Mouse (Mus musculus) testis, adult 2 months (tissue): ENCODE measurements around the gene Aip. TPM values are rescaled to one million over a fixed set of nuclear protein-coding genes. Genes with fewer than 3 reads are reported as not detected.
"Not testable (repeated sequence)": the region's sequence is repeated elsewhere in the genome, so short reads cannot be mapped to it uniquely, and the experiment has no call there.

Experiments used
- H3K27ac ChIP-seq: fragments of 200-500 bp; 2 replicates; pipeline ENCODE4 v1.5.1; 2012; ENCODE audit warnings: low read depth, low read length; ENCODE audit not compliant: control insufficient read depth, insufficient read depth
- H3K27me3 ChIP-seq: fragments of 200-500 bp; 2 replicates; pipeline ENCODE4 v1.6.1; 2012; ENCODE audit warnings: mild to moderate bottlenecking, low read length, moderate library complexity; ENCODE audit not compliant: control insufficient read depth, insufficient read depth
- H3K36me3 ChIP-seq: fragments of 200-500 bp; 2 replicates; pipeline ENCODE4 v1.6.1; 2012; ENCODE audit warnings: mild to moderate bottlenecking, low read length; ENCODE audit not compliant: control insufficient read depth, insufficient read depth
- H3K4me1 ChIP-seq: fragments of 200-500 bp; 2 replicates; pipeline ENCODE4 v1.6.1; 2012; ENCODE audit warnings: low read length; ENCODE audit not compliant: control insufficient read depth, insufficient read depth
- H3K4me3 ChIP-seq: fragments of 200-500 bp; 2 replicates; pipeline ENCODE4 v1.5.1; 2012; ENCODE audit warnings: low read depth, mild to moderate bottlenecking, low read length, moderate library complexity, mixed read lengths; ENCODE audit not compliant: control insufficient read depth
- CTCF ChIP-seq: fragments of 200-500 bp; IDR thresholded peaks from 2 replicates; pipeline ENCODE4 v1.5.1; 2012; ENCODE audit warnings: low read depth, mild to moderate bottlenecking, inconsistent platforms, low read length, moderate library complexity; ENCODE audit not compliant: control insufficient read depth, insufficient read depth, insufficient replicate concordance
- POLR2A ChIP-seq: fragments of 200-500 bp; IDR thresholded peaks from 2 replicates; pipeline ENCODE4 v1.6.1; 2012; ENCODE audit warnings: low read depth, mild to moderate bottlenecking, inconsistent platforms, low read length, moderate library complexity; ENCODE audit not compliant: control insufficient read depth
- polyA plus RNA-seq: library from polyadenylated mRNA; depleted of rRNA; stranded (reverse); fragments of >200 nt; gene quantifications from 2 replicates; pipeline ENCODE4 v1.2.3, GENCODE M21; 2012; rRNA removed

The Aip gene
- polyA plus RNA-seq, 1 experiment = 21.0 TPM

DNA sequence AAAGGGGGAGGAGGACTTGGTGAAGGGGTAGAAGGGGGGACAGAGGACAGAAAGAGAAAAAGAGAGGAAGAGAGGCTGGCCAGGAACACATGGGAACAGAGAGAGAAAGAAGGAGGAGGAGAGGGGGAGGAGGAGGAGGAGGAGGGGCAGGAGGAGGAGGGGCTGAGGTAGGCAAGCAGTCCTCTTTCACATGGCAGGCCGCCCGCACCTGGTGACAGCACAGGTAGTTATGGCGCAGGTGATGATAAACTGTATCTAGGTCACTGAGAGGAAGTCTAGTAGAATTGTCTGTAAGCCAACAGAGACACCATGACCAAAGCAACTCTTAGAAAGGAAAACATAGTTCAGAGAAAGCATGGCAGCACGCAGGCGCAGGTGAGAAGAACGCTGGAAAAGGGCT is 54.3 kb downstream of the Aip start:
- no peaks in the 10 kb centered on the region for H3K27me3 ChIP-seq
- H3K27ac ChIP-seq = no peak overlapping the region
- no peak for TF ChIP-seq POLR2A
- TF ChIP-seq CTCF = no peak
- peaks cover 2% of the 10 kb centered on the region; the same call in 1 of the 2 replicates for H3K4me1 ChIP-seq
- H3K4me3 ChIP-seq = no peak overlapping the region
- H3K36me3 ChIP-seq = no peaks in the 10 kb centered on the region

DNA sequence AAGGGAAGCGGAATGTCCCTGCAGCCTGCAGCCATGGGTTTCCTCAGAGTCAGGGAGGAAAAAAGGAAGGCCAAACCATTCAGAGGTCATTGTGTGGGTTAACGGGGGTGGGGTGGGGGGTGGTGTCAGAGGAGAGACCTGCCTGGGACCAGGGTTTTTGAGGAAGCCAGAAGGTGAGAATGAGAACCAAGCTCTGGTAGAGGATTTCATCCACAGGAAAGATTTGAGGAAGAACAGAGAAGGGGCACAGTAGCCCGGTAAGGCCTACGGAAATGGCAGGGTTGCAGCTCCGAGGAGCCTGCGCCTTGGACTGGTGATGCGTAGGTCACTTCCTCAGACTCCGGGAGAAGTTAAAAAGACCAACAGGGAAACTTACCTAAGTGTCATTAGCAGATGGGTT is 54.9 kb downstream of the Aip start:
- no peaks in the 10 kb centered on the region for H3K36me3 ChIP-seq
- H3K4me1 ChIP-seq = peaks cover 2% of the 10 kb centered on the region; the same call in 1 of the 2 replicates
- no peak overlapping the region for H3K4me3 ChIP-seq
- TF ChIP-seq CTCF = no peak
- TF ChIP-seq POLR2A = no peak
- no peak overlapping the region for H3K27ac ChIP-seq
- H3K27me3 ChIP-seq = no peaks in the 10 kb centered on the region

DNA sequence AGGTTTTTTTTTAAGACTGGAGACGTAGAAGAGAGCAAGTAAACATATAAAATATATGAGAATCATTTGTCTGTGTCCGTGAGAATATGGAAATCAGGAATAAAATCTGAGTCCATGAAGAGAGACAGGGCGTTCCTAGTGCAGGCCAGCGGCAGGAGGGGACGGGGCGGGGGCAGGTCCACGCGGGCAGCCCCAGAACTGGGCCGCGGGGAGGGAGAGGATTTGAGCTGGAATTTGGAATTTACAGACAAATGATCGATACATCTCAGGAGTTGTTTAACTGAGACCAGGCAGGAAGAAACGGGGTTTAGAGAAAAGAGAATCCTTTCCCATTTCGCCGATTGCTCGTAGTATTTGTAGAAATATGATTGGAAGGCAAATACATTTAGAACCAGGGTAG is 55.3 kb downstream of the Aip start:
- H3K36me3 ChIP-seq = no peaks in the 10 kb centered on the region
- TF ChIP-seq CTCF = no peak
- no peak for TF ChIP-seq POLR2A
- H3K4me3 ChIP-seq = no peak overlapping the region
- no peaks in the 10 kb centered on the region for H3K27me3 ChIP-seq
- H3K4me1 ChIP-seq = peaks cover 2% of the 10 kb centered on the region; the same call in 1 of the 2 replicates
- no peak overlapping the region for H3K27ac ChIP-seq

DNA sequence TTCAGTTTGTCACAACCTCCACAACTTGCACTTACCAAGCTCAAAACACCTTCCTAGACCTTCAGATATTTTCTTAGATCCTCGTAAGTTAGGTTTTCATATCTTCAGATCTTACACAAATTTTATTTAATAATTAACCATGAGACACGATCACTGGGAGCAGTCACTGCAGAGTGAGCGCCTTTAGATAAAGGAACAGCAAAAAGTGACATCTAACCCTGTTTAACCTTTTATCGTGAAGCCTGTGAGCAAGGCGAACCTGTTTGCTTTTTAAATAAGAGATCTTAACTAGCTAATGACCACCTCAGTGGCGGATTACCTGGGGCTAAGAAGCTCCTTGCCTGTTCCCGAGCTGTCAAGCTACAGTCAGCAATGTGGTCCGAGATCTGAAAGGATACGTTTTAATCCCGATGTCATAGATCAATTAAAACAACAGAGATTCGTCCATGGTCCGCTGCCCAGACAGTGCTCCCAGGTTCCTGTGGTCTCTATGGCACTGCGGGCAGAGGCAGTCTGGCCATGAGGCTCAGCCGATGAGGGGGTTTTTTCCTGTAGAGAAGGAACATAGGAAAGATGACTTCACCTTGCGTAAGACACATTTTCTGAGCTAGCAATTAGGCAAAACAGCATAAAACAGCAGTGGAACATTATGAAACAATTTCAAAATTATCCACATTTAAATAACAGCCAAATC is 56.8 kb downstream of the Aip start:
- Histone ChIP-seq H3K27ac (no peak overlapping the region), H3K36me3 (no peaks in the 10 kb centered on the region), H3K4me3 (no peak overlapping the region), H3K4me1 (peaks cover 2% of the 10 kb centered on the region; the same call in 1 of the 2 replicates), H3K27me3 (no peaks in the 10 kb centered on the region)
- TF ChIP-seq POLR2A (no peak), CTCF (no peak)

DNA sequence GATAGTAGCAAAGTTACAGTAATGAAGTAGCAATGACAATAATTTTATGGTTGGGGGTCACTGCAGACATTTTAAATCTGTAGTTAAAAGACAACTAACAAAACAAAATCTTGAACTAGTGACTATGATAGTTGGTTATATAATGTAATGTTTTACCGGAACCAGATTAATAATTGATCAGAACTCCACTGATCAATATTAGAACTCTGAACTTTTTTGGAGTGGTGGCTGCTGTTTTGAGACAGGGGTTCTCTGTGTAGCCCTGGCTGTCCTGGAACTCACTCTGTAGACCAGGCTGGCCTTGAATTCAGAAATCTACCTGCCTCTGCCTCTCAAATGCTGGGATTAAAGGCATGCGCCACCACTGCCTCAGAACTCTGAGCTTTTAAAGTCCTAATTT is 57.4 kb downstream of the Aip start:
- H3K27ac ChIP-seq, H3K36me3 ChIP-seq, H3K4me3 ChIP-seq, H3K27me3 ChIP-seq, H3K4me1 ChIP-seq: not testable (repeated sequence)

DNA sequence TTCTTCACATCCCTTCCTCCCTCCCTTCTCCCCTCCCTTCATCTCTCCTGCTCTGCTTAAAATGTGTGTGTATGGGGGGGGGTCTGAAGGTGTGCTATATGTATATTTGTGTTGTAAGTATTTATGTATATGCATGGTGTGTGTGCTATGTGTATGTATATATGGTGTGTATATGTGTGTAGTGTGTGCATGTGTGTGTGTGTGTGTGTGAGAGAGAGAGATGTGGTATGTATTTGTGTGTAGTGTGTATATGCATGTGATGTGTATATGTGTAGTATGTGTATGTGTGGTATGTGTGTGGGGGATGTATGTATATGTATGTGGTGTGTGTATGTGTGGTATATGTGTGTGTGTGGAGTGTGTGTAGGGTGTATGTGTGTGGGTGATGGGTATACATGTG is 58.8 kb downstream of the Aip start:
- H3K27me3 ChIP-seq = no peaks in the 10 kb centered on the region
- peaks cover 2% of the 10 kb centered on the region; the same call in 1 of the 2 replicates for H3K4me1 ChIP-seq
- H3K27ac ChIP-seq = no peak overlapping the region
- no peak for TF ChIP-seq CTCF
- TF ChIP-seq POLR2A = no peak
- no peak overlapping the region for H3K4me3 ChIP-seq
- no peaks in the 10 kb centered on the region for H3K36me3 ChIP-seq

DNA sequence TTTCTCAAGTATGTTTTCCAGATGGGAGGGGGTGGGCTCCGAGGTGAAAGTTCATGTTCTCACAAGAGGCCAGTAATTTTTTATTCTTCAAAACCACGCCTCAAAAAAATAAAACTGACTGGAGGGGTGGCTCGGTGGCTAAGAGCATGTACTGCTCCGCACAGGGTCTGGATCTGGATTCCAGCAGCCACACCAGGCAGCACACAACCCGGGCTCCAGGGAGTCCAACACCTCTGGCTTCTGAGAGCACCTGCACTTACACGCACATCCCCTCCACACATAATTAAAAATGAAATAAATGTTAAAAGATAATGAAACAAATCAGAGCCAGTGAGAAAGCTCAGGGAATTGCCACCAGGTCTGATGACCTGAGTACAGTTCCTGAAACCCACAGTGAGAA is 59.4 kb downstream of the Aip start:
- H3K4me1 ChIP-seq = peaks cover 2% of the 10 kb centered on the region; the same call in 1 of the 2 replicates
- no peak overlapping the region for H3K4me3 ChIP-seq
- H3K27me3 ChIP-seq = no peaks in the 10 kb centered on the region
- TF ChIP-seq POLR2A = no peak
- H3K36me3 ChIP-seq = no peaks in the 10 kb centered on the region
- no peak overlapping the region for H3K27ac ChIP-seq

DNA sequence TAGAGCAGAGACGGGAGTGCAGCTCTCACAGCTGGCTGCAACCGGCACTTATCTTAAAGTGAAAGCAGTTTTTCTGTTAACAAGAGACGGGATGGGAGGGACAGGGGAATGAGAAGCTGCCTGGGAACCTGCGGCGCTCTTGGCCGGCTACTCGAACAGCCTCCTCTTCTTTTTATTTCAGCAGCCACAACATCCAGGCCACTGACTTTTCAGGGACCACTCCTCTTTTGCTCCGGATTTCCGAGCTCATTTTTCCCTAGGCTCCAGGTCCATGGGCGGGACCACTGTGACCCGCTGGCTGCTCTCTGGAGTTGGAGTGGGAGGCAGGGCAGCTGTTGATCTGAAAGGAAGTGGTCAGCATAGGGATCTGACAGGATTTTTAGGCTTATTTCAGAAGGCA is 61.2 kb downstream of the Aip start:
- H3K27ac ChIP-seq, H3K36me3 ChIP-seq, H3K4me1 ChIP-seq, H3K27me3 ChIP-seq, H3K4me3 ChIP-seq: not testable (repeated sequence)

Other genes with a start within 250 kb of the Aip start
- gene Tcirg1, start 218.7 kb downstream of the Aip start, polyA plus RNA-seq = 11.2 and 11.4 TPM in 2 replicates
- 69.9 and 91.3 TPM in 2 replicates for gene Ndufs8, start 213.1 kb downstream of the Aip start, polyA plus RNA-seq
- 48.2 and 52.4 TPM in 2 replicates for gene Aldh3b1, start 196.1 kb downstream of the Aip start, polyA plus RNA-seq
- 6.6 and 8.0 TPM in 2 replicates for gene Unc93b1, start 190.7 kb downstream of the Aip start, polyA plus RNA-seq
- gene Aldh3b3, start 167.2 kb downstream of the Aip start, polyA plus RNA-seq = 2.9 and 3.2 TPM in 2 replicates
- 48.5 and 48.6 TPM in 2 replicates for gene Aldh3b2, start 153.5 kb downstream of the Aip start, polyA plus RNA-seq
- gene Acy3, start 139.3 kb downstream of the Aip start, polyA plus RNA-seq = 14.7 and 14.9 TPM in 2 replicates
- 0.41 and 0.56 TPM in 2 replicates for gene Tbx10, start 133.1 kb downstream of the Aip start, polyA plus RNA-seq
- gene Nudt8, start 125.3 kb downstream of the Aip start, polyA plus RNA-seq = 0.99 and 2.4 TPM in 2 replicates
- gene Gm49405, start 125.2 kb downstream of the Aip start, polyA plus RNA-seq = 0.48 TPM in 2 replicates
- 1.3 and 2.0 TPM in 2 replicates for gene Doc2g, start 122.5 kb downstream of the Aip start, polyA plus RNA-seq
- gene Ndufv1, start 113.1 kb downstream of the Aip start, polyA plus RNA-seq = 145 and 173 TPM in 2 replicates
- gene Gstp1, start 87.9 kb downstream of the Aip start, polyA plus RNA-seq = 88.6 and 94.9 TPM in 2 replicates
- gene Gstp2, start 79.8 kb downstream of the Aip start, polyA plus RNA-seq = 1.5 TPM in 2 replicates
- not detected in 2 replicates for gene Gstp3, start 66.3 kb downstream of the Aip start, polyA plus RNA-seq
- not detected in 2 replicates for gene Cabp2, start 44.3 kb downstream of the Aip start, polyA plus RNA-seq
- 31.5 and 31.7 TPM in 2 replicates for gene Cdk2ap2, start 28.7 kb downstream of the Aip start, polyA plus RNA-seq
- gene Pitpnm1, start 25.9 kb downstream of the Aip start, polyA plus RNA-seq = 31.9 and 42.8 TPM in 2 replicates
- 0.02 TPM in 1 of 2 replicates, not detected in the other for gene Gpr152, start 13.9 kb upstream of the Aip start, polyA plus RNA-seq
- 0.16 and 0.29 TPM in 2 replicates for gene Cabp4, start 18.2 kb upstream of the Aip start, polyA plus RNA-seq
- gene Coro1b, start 22.8 kb upstream of the Aip start, polyA plus RNA-seq = 87.3 and 97.2 TPM in 2 replicates
- gene Ptprcap, start 27.7 kb upstream of the Aip start, polyA plus RNA-seq = 0.65 and 1.0 TPM in 2 replicates
- 10.9 and 11.1 TPM in 2 replicates for gene Rps6kb2, start 37.5 kb upstream of the Aip start, polyA plus RNA-seq
- 2.5 and 2.7 TPM in 2 replicates for gene Carns1, start 49.6 kb upstream of the Aip start, polyA plus RNA-seq
- gene Tbc1d10c, start 65.4 kb upstream of the Aip start, polyA plus RNA-seq = 0.98 and 1.3 TPM in 2 replicates
- gene Ppp1ca, start 66.2 kb upstream of the Aip start, polyA plus RNA-seq = 48.8 and 49.8 TPM in 2 replicates
- gene Rad9a, start 75.8 kb upstream of the Aip start, polyA plus RNA-seq = 9.0 and 9.2 TPM in 2 replicates
- 2.0 and 3.1 TPM in 2 replicates for gene Clcf1, start 88.4 kb upstream of the Aip start, polyA plus RNA-seq
- 1.2 and 3.0 TPM in 2 replicates for gene AC109138.7, start 88.5 kb upstream of the Aip start, polyA plus RNA-seq
- gene Pold4, start 106.0 kb upstream of the Aip start, polyA plus RNA-seq = 16.3 and 19.4 TPM in 2 replicates
- gene Ssh3, start 143.3 kb upstream of the Aip start, polyA plus RNA-seq = 6.3 and 7.1 TPM in 2 replicates
- 4.3 and 6.1 TPM in 2 replicates for gene Ankrd13d, start 157.3 kb upstream of the Aip start, polyA plus RNA-seq
- gene Grk2, start 180.4 kb upstream of the Aip start, polyA plus RNA-seq = 10.7 and 12.0 TPM in 2 replicates